Mouse (Mus musculus) midbrain, postnatal 0 days (tissue): ENCODE data around the gene Ankrd44. TPM values are rescaled to one million over a fixed set of nuclear protein-coding genes. Genes with fewer than 3 reads are reported as not detected.

ENCODE experiments used
- ATAC-seq: fragments of 200-750 bp; cut with Nextera tagmentation; 2 replicates; pipeline ENCODE4 v1.8.0; 2017; ENCODE audit warnings: moderate number of reproducible peaks, mild to moderate bottlenecking, moderate TSS enrichment, moderate library complexity; ENCODE audit not compliant: low FRiP score
- DNase-seq: peaks from one replicate; pipeline ENCODE4 v3.0.0-alpha.2; 2015; ENCODE audit warnings: low spot score
- H3K27ac ChIP-seq: fragments of 300-500 bp; sonication (generic); 2 replicates; pipeline ENCODE4 v1.5.1; 2014; ENCODE audit warnings: low read depth, mild to moderate bottlenecking, low read length, mixed read lengths
- H3K27me3 ChIP-seq: fragments of 300-500 bp; sonication (generic); 2 replicates; pipeline ENCODE4 v1.6.1; 2014; ENCODE audit warnings: low read length, control low read depth, mixed read lengths; ENCODE audit not compliant: insufficient read depth
- H3K36me3 ChIP-seq: fragments of 300-500 bp; sonication (generic); 2 replicates; pipeline ENCODE4 v1.6.1; 2014; ENCODE audit warnings: low read length, control low read depth, mixed read lengths; ENCODE audit not compliant: insufficient read depth
- H3K4me1 ChIP-seq: fragments of 300-500 bp; sonication (generic); 2 replicates; pipeline ENCODE4 v1.6.1; 2014; ENCODE audit warnings: mild to moderate bottlenecking, control low read depth, antibody characterized with exemption, low read length, mixed read lengths; ENCODE audit not compliant: insufficient read depth
- H3K4me2 ChIP-seq: fragments of 300-500 bp; sonication (generic); 2 replicates; pipeline ENCODE4 v1.6.1; 2014; ENCODE audit warnings: low read depth, mild to moderate bottlenecking, low read length, mixed read lengths; ENCODE audit not compliant: poor library complexity, severe bottlenecking
- H3K4me3 ChIP-seq: fragments of 300-500 bp; sonication (generic); 2 replicates; pipeline ENCODE4 v1.5.1; 2014; ENCODE audit warnings: low read depth, mild to moderate bottlenecking, low read length, moderate library complexity
- H3K9ac ChIP-seq: fragments of 300-500 bp; sonication (generic); replicated peaks from 2 replicates; pipeline ENCODE4 v1.6.1; 2014; ENCODE audit warnings: mild to moderate bottlenecking, low read length, moderate library complexity, mixed read lengths; ENCODE audit not compliant: poor library complexity, severe bottlenecking
- H3K9me3 ChIP-seq: fragments of 300-500 bp; sonication (generic); 2 replicates; pipeline ENCODE4 v1.6.1; 2016; ENCODE audit warnings: low read length, control low read depth
- CTCF ChIP-seq: IDR thresholded peaks from 2 replicates; pipeline ENCODE4 v1.5.1; 2016; ENCODE audit warnings: antibody characterized with exemption, mild to moderate bottlenecking
- WGBS: fragments of 180-500 bp; shearing (Covaris S2); extraction: QIAGEN DNeasy Blood & Tissue Kit; methylation state at CpG from one replicate; pipeline ENCODE4 v1.1.7; 2014; 5-methylcytosine and 5-hydroxymethylcytosine counted together
- polyA plus RNA-seq: library from polyadenylated mRNA; unstranded; fragments of >200 nt; fragmentation: Nextera tagmentation; extraction: Ambion mirVana; gene quantifications from 2 replicates; pipeline ENCODE4 v1.2.1, GENCODE M21; 2015
- total RNA-seq: library from RNA; depleted of rRNA; stranded (reverse); fragments of >200 nt; gene quantifications from 2 replicates; pipeline ENCODE4 v1.2.3, GENCODE M21; 2014

Ankrd44 gene
- total and polyA plus RNA-seq, 2 experiments from 2014 or later, result 16.7 to 51.6 TPM

- DNase-seq, result no peak
- no peaks in the 10 kb centered on the region for H3K36me3 ChIP-seq
- no peaks in the 10 kb centered on the region for H3K9me3 ChIP-seq
- H3K4me3 ChIP-seq, result no peak overlapping the region
- no peak overlapping the region for H3K4me2 ChIP-seq
- no peaks in the 10 kb centered on the region for H3K27me3 ChIP-seq
- H3K4me1 ChIP-seq, result no peaks in the 10 kb centered on the region
- H3K27ac ChIP-seq, result no peak overlapping the region
- 81% methylated on average over 2 of the region's 2 CpGs for WGBS
- H3K9ac ChIP-seq, result no peak overlapping the region
- no peak for TF ChIP-seq CTCF
- no peak for ATAC-seq
Observed at GRCm38 (mm10) chr1:54806116-54806850, 119.9 kb downstream of the Ankrd44 start.

- TF ChIP-seq CTCF, result no peak
Observed at GRCm38 (mm10) chr1:54804406-54804805, 121.8 kb downstream of the Ankrd44 start.

GRCm38 (mm10) chr1:54802703-54803102 is 123.5 kb downstream of the Ankrd44 start:
- Histone ChIP-seq H3K36me3 (no peaks in the 10 kb centered on the region), H3K4me3 (no peak overlapping the region), H3K9me3 (no peaks in the 10 kb centered on the region), H3K4me2 (no peak overlapping the region), H3K4me1 (no peaks in the 10 kb centered on the region), H3K27ac (no peak overlapping the region), H3K9ac (no peak overlapping the region), H3K27me3 (no peaks in the 10 kb centered on the region)
- TF ChIP-seq CTCF, result no peak
- WGBS, result 79% methylated on average over 11 of the region's 11 CpGs
- ATAC-seq (no peak), DNase-seq (no peak)

More at GRCm38 (mm10) chr1:54804406-54804805, 121.8 kb downstream of the Ankrd44 start:
- DNase-seq, result no peak
- H3K27ac ChIP-seq, result no peak overlapping the region
- 94% methylated on average over 9 of the region's 9 CpGs for WGBS
- H3K4me2 ChIP-seq, result no peak overlapping the region
- H3K9ac ChIP-seq, result no peak overlapping the region
- no peaks in the 10 kb centered on the region for H3K27me3 ChIP-seq
- H3K36me3 ChIP-seq, result no peaks in the 10 kb centered on the region
- H3K9me3 ChIP-seq, result no peaks in the 10 kb centered on the region
- H3K4me3 ChIP-seq, result no peak overlapping the region
- ATAC-seq, result no peak
- H3K4me1 ChIP-seq, result no peaks in the 10 kb centered on the region

GRCm38 (mm10) chr1:54801256-54801655 is 124.9 kb downstream of the Ankrd44 start:
- H3K27me3 ChIP-seq, result no peaks in the 10 kb centered on the region
- ATAC-seq (no peak), DNase-seq (no peak)
- H3K27ac ChIP-seq, result no peak overlapping the region
- no peak overlapping the region for H3K9ac ChIP-seq
- TF ChIP-seq CTCF, result no peak
- no peaks in the 10 kb centered on the region for H3K4me1 ChIP-seq
- H3K4me2 ChIP-seq, result no peak overlapping the region
- H3K9me3 ChIP-seq, result no peaks in the 10 kb centered on the region
- H3K4me3 ChIP-seq, result no peak overlapping the region
- 74% methylated on average over 2 of the region's 3 CpGs for WGBS
- no peaks in the 10 kb centered on the region for H3K36me3 ChIP-seq

- no peak overlapping the region for H3K27ac ChIP-seq
- no peaks in the 10 kb centered on the region for H3K9me3 ChIP-seq
- no peaks in the 10 kb centered on the region for H3K36me3 ChIP-seq
- DNase-seq (no peak), ATAC-seq (no peak)
- no peak for TF ChIP-seq CTCF
- H3K9ac ChIP-seq, result no peak overlapping the region
- H3K4me1 ChIP-seq, result no peaks in the 10 kb centered on the region
- H3K4me2 ChIP-seq, result no peak overlapping the region
- no peaks in the 10 kb centered on the region for H3K27me3 ChIP-seq
- H3K4me3 ChIP-seq, result no peak overlapping the region
- 72% methylated on average over 1 of the region's 1 CpGs for WGBS
Observed at GRCm38 (mm10) chr1:54799421-54799820, 126.8 kb downstream of the Ankrd44 start.

- Histone ChIP-seq H3K36me3 (no peaks in the 10 kb centered on the region), H3K4me3 (no peak overlapping the region), H3K27ac (no peak overlapping the region), H3K27me3 (no peaks in the 10 kb centered on the region), H3K4me1 (no peaks in the 10 kb centered on the region), H3K9ac (no peak overlapping the region), H3K4me2 (no peak overlapping the region), H3K9me3 (no peaks in the 10 kb centered on the region)
- TF ChIP-seq CTCF, result no peak
- 76% methylated on average over 3 of the region's 3 CpGs for WGBS
- no peak for DNase-seq
- ATAC-seq, result no peak
Observed at GRCm38 (mm10) chr1:54798415-54798814, 127.8 kb downstream of the Ankrd44 start.
